Mouse (Mus musculus) forebrain, embryonic 16.5 days (tissue): ENCODE results near the gene 4930412O13Rik. TPM values are rescaled to one million over a fixed set of nuclear protein-coding genes. Genes with fewer than 3 reads are reported as not detected.

ENCODE experiments used
- ATAC-seq: fragments of 200-750 bp; cut with Nextera tagmentation; 2 replicates; pipeline ENCODE4 v1.8.0; 2017; ENCODE audit warnings: mild to moderate bottlenecking, moderate library complexity
- H3K27ac ChIP-seq: fragments of 300-500 bp; sonication (generic); 2 replicates; pipeline ENCODE4 v1.5.1; 2014; ENCODE audit warnings: low read length, control low read depth
- H3K27me3 ChIP-seq: fragments of 300-500 bp; sonication (generic); replicated peaks from 2 replicates; pipeline ENCODE4 v1.6.1; 2014; ENCODE audit warnings: low read length; ENCODE audit not compliant: control insufficient read depth, insufficient read depth
- H3K36me3 ChIP-seq: fragments of 300-500 bp; sonication (generic); 2 replicates; pipeline ENCODE4 v1.6.1; 2014; ENCODE audit not compliant: control insufficient read depth, insufficient read depth
- H3K4me1 ChIP-seq: fragments of 300-500 bp; sonication (generic); replicated peaks from 2 replicates; pipeline ENCODE4 v1.6.1; 2014; ENCODE audit warnings: low read length; ENCODE audit not compliant: control insufficient read depth, insufficient read depth
- H3K4me2 ChIP-seq: fragments of 300-500 bp; sonication (generic); 2 replicates; pipeline ENCODE4 v1.6.1; 2014; ENCODE audit warnings: mild to moderate bottlenecking, low read length, control low read depth
- H3K4me3 ChIP-seq: fragments of 300-500 bp; sonication (generic); replicated peaks from 2 replicates; pipeline ENCODE4 v1.5.1; 2014; ENCODE audit warnings: mild to moderate bottlenecking, low read length, control low read depth
- H3K9ac ChIP-seq: fragments of 300-500 bp; sonication (generic); replicated peaks from 2 replicates; pipeline ENCODE4 v1.6.1; 2014; ENCODE audit warnings: low read depth, low read length, control low read depth
- H3K9me3 ChIP-seq: fragments of 300-500 bp; sonication (generic); 2 replicates; pipeline ENCODE4 v1.6.1; 2016; ENCODE audit warnings: low read length; ENCODE audit not compliant: control insufficient read depth
- WGBS: fragments of 180-500 bp; shearing (Covaris S2); extraction: QIAGEN DNeasy Blood & Tissue Kit; methylation state at CpG from one replicate; pipeline ENCODE4 v1.1.7; 2014; 5-methylcytosine and 5-hydroxymethylcytosine counted together
- polyA plus RNA-seq: library from polyadenylated mRNA; unstranded; fragments of >200 nt; fragmentation: Nextera tagmentation; extraction: Ambion mirVana; gene quantifications from 2 replicates; pipeline ENCODE4 v1.2.1, GENCODE M21; 2015

The 4930412O13Rik gene
- polyA plus RNA-seq, 1 experiment from 2014 or later, result not detected

DNA sequence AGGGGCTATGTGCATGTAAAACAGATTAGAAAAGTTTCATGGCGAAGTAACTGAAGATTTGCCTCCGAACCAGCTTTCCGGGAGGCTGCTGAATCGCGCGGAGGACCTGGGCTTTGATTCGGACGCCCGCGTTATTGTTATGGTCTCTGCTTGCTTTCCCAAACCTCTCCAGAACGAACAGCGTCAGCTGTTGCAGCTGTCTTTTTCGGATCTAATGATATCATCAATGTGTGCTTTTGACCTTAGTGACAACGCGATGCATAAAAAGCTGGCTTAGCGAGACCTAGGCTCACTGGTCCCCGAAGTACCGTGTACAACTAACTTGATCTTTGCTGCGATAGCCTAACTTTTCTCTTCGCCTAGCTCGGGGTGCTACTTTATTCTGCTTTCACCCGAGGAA, 2.0 kb upstream of the 4930412O13Rik start:
- peaks cover 36% of the 10 kb centered on the region for H3K4me1 ChIP-seq
- H3K27ac ChIP-seq, result no peak overlapping the region
- no peaks in the 10 kb centered on the region for H3K36me3 ChIP-seq
- under 1% methylated on average over 22 of the region's 22 CpGs for WGBS
- peak overlapping the region; percentile 38 for H3K4me3 ChIP-seq
- no peaks in the 10 kb centered on the region for H3K9me3 ChIP-seq
- peak overlapping the region; percentile 61 for H3K4me2 ChIP-seq
- peaks cover 51% of the 10 kb centered on the region for H3K27me3 ChIP-seq
- peak; percentile 1; the same call in 1 of the 2 replicates for ATAC-seq
- H3K9ac ChIP-seq, result no peak overlapping the region

DNA sequence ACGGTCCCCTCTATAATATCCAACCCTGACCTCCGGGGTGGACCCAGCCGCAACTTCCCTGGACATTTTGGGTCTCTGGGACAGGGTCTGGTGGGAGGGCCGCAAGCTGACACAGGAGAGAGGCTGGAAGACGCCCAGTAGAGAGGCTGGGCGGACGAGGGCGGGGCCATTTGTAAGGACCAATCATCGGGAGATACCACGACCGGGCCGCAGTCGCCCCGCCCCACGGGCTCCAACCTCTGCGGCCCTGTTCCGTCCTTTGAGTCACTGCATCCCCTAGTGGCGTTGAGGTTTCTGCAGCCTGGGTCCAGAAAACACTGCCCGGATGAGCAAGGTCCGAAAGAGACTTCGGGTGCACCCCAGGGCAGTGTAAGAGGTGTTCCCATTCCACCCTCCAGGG, 1.6 kb upstream of the 4930412O13Rik start:
- Histone ChIP-seq H3K4me1 (peaks cover 36% of the 10 kb centered on the region), H3K9ac (no peak overlapping the region), H3K36me3 (no peaks in the 10 kb centered on the region), H3K4me3 (peak overlapping the region; percentile 38), H3K27me3 (peaks cover 50% of the 10 kb centered on the region), H3K27ac (no peak overlapping the region), H3K9me3 (no peaks in the 10 kb centered on the region), H3K4me2 (peak overlapping the region; percentile 61)
- peak; percentile 89 for ATAC-seq
- under 1% methylated on average over 20 of the region's 21 CpGs for WGBS

DNA sequence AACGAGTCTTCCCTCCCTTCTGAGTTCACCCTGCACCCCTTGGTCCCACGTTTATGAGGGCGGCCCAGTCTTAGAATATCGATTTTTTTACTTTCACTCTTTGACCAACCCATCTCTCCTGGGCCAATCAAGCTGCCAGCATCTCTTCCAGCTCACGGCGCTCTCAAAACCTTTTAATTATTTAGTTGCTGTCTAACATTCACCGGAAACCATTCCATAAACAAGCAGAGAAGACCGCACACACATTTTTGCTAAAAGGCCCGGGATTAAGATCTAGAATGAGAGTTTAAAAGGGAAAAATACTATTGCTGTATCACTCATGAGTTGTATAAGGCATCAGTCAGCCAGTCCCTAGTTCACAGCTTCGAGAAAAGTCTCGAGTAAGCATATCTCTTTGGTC, 781 bp upstream of the 4930412O13Rik start:
- no peaks in the 10 kb centered on the region for H3K9me3 ChIP-seq
- H3K27ac ChIP-seq, result no peak overlapping the region
- peaks cover 36% of the 10 kb centered on the region for H3K4me1 ChIP-seq
- peaks cover 53% of the 10 kb centered on the region for H3K27me3 ChIP-seq
- H3K4me2 ChIP-seq, result no peak overlapping the region
- no peak for ATAC-seq
- no peaks in the 10 kb centered on the region for H3K36me3 ChIP-seq
- 2% methylated on average over 11 of the region's 11 CpGs for WGBS
- H3K9ac ChIP-seq, result no peak overlapping the region
- H3K4me3 ChIP-seq, result no peak overlapping the region

GRCm38 (mm10) chr2:9881611-9882023, 565 bp downstream of the 4930412O13Rik start:
- Histone ChIP-seq H3K4me2 (no peak overlapping the region), H3K9ac (no peak overlapping the region), H3K36me3 (no peaks in the 10 kb centered on the region), H3K9me3 (no peaks in the 10 kb centered on the region), H3K27ac (no peak overlapping the region), H3K4me3 (0 out of 2 replicates have a peak overlapping the region, but pooled peaks have one; percentile 10), H3K27me3 (peaks cover 53% of the 10 kb centered on the region), H3K4me1 (peaks cover 36% of the 10 kb centered on the region)
- no peak for ATAC-seq
- 1% methylated on average over 13 of the region's 13 CpGs for WGBS

GRCm38 (mm10) chr2:9882371-9882925, 1.4 kb downstream of the 4930412O13Rik start:
- Histone ChIP-seq H3K36me3 (no peaks in the 10 kb centered on the region), H3K27ac (no peak overlapping the region), H3K27me3 (peaks cover 61% of the 10 kb centered on the region), H3K4me1 (peaks cover 34% of the 10 kb centered on the region), H3K4me2 (peak overlapping the region; percentile 30), H3K9me3 (no peaks in the 10 kb centered on the region), H3K9ac (no peak overlapping the region), H3K4me3 (peak overlapping the region; percentile 17)
- WGBS, result under 1% methylated on average over 39 of the region's 39 CpGs
- ATAC-seq, result no peak

- Histone ChIP-seq H3K9ac (no peak overlapping the region), H3K4me1 (peaks cover 34% of the 10 kb centered on the region), H3K9me3 (no peaks in the 10 kb centered on the region), H3K4me2 (peak overlapping the region; percentile 30; the same call in 1 of the 2 replicates), H3K4me3 (no peak overlapping the region), H3K27me3 (peaks cover 66% of the 10 kb centered on the region), H3K27ac (no peak overlapping the region), H3K36me3 (no peaks in the 10 kb centered on the region)
- ATAC-seq, result no peak
- WGBS, result under 1% methylated on average over 43 of the region's 43 CpGs
These were observed 2.1 kb downstream of the 4930412O13Rik start for GRCm38 (mm10) chr2:9882926-9883802.

DNA sequence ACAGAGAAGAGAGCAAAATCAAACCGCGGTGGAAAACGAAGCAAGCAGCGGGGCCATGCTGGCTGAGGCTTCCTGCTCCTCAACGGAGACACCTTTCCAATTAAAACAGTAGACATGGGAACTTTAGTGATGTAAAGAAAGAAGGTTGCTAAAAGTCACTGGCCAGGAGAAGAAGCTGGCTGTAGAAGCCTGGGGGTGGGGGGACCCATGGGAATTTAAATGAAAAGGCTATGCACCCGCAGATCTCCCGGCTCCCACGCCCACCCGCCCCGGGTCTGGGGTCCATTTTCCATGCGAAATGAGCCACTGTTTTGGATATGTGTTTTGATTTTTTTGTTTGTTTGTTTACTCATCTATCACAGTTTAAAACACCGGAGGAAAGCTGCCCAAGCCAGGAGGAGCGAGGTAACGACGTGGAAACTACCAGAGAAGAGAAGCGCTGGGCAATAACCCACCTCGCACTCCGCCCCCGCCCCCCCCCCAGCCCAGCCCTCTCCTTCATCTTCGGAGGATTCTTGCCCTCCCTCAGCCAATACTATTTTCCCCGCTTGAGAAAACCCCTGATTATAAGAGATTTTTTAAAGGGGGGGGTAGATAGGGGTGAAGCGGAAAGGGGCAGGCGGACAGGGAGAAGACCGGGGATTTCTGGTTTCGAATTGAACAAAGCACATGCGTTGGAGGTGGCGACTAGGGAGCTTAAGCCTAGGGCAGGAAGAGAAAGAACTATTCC, 2.9 kb downstream of the 4930412O13Rik start:
- Histone ChIP-seq H3K27me3 (peaks cover 61% of the 10 kb centered on the region), H3K4me1 (peaks cover 26% of the 10 kb centered on the region), H3K9ac (no peak overlapping the region), H3K27ac (no peak overlapping the region), H3K36me3 (no peaks in the 10 kb centered on the region), H3K4me3 (no peak overlapping the region), H3K4me2 (no peak overlapping the region), H3K9me3 (no peaks in the 10 kb centered on the region)
- under 1% methylated on average over 27 of the region's 27 CpGs for WGBS
- ATAC-seq, result no peak

DNA sequence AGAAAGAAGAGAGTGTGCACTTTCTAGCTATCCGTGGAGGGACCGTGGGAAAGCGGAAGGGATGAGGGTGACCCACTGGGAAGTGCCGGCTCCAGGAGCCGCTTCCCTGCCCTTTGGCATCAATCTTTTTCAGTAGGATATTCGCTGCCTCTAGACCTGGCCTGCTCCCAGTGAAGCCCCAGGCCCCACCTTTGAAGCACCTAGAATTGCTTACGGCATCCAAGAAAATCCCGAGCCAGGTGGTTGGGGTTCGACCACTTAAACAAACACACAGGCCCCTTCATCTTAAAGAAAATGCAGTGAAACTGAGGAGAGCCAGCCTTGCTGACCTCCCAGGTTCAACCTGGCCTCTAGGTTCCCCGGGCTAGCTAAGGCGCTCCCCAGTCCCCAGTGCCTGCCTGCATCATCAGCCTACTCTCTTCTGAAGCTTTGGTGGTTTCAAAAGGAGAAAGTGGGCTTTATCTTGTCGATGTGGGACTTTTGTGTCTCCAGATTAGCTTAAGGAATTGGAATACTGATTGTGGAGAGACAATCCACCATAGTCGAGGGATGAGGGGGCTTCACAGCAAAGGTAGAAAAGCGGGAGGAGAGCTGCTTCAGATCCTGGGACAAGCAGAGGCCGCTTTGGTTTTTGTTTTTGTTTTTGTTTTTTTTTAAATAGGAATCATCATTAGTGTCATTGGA, 3.6 kb downstream of the 4930412O13Rik start:
- Histone ChIP-seq H3K27ac (no peak overlapping the region), H3K4me2 (no peak overlapping the region), H3K27me3 (peaks cover 60% of the 10 kb centered on the region), H3K4me3 (no peak overlapping the region), H3K9ac (no peak overlapping the region), H3K4me1 (peaks cover 22% of the 10 kb centered on the region), H3K9me3 (no peaks in the 10 kb centered on the region), H3K36me3 (no peaks in the 10 kb centered on the region)
- under 1% methylated on average over 15 of the region's 15 CpGs for WGBS
- no peak for ATAC-seq
